In the genomic region with DNA sequence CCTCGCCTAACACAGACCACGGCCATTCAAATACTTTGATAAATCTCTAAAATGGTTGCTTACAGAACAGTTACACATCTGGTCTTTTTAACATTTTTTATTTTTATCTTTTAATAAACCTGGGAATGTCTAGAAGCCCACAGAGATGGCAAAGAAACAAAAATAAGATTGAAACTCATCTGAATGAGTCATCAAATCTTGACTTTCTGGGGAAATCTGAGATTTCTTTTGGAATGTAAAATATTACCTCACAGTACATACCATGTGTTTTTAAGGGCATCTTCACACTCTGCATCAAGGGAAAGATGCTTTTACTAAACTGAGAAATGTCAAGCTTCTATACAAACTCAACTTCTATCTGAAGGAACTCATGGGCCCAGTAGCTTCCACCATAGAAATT, we compare ENCODE assay signal across 34 mouse cellular contexts. TPM values are rescaled to one million over a fixed set of nuclear protein-coding genes. Genes with fewer than 3 reads are reported as not detected.
DNase-seq lines count a peak whose midpoint lies in the region; ATAC-seq lines count a peak whose summit lies in the region.
"Had no signal": no experiment of that assay in that cellular context is flagged by ENCODE, and none has a peak within 500 bp of the region (broad histone marks: within the 10 kb centered on the region; RNA-seq: fewer than 3 reads in every experiment).

No protein-coding gene starts in this region.

- no peak overlapping the region for H3K4me3 ChIP-seq in forebrain, embryonic 14.5 days (ENCODE audit: low read depth, low read length)
- H3K4me3 ChIP-seq: embryonic facial prominence, embryonic 12.5 days; embryonic facial prominence, embryonic 15.5 days; erythroblast, embryonic 14.5 days; forebrain, embryonic 12.5 days; heart, embryonic 12.5 days; heart, embryonic 15.5 days; hindbrain, embryonic 10.5 days had no signal

- no peaks in the 10 kb centered on the region for H3K27me3 ChIP-seq in forebrain, embryonic 14.5 days (replicated peaks; ENCODE audit: control insufficient read depth, insufficient read depth, low read length)
- H3K27me3 ChIP-seq: embryonic facial prominence, embryonic 12.5 days; embryonic facial prominence, embryonic 15.5 days; forebrain, embryonic 12.5 days; heart, embryonic 15.5 days had no signal

- ATAC-seq in forebrain, embryonic 14.5 days = no peak
- ATAC-seq: activated CD4-positive, CD25-positive, alpha-beta regulatory T cell, adult 4 months; CD4-positive, CD25-positive, alpha-beta regulatory T cell, adult 4 months; forebrain, embryonic 16.5 days; hindbrain, postnatal 0 days; inflammation-experienced regulatory T-cells, adult 6 months had no signal

- H3K9ac ChIP-seq in forebrain, embryonic 14.5 days (ENCODE audit: low read length) = no peak overlapping the region
- H3K9ac ChIP-seq: embryonic facial prominence, embryonic 12.5 days; embryonic facial prominence, embryonic 15.5 days; forebrain, embryonic 12.5 days; heart, embryonic 12.5 days; heart, embryonic 15.5 days; hindbrain, embryonic 14.5 days had no signal

- intact Hi-C loops in left cerebral cortex, postnatal 36 days (cut with DNase I) = no loop called here

- H3K36me3 ChIP-seq in forebrain, embryonic 14.5 days (ENCODE audit: control insufficient read depth, insufficient read depth, low read length) = no peaks in the 10 kb centered on the region
- H3K36me3 ChIP-seq: embryonic facial prominence, embryonic 12.5 days; embryonic facial prominence, embryonic 15.5 days; forebrain, embryonic 12.5 days; heart, embryonic 12.5 days; heart, embryonic 15.5 days; hindbrain, embryonic 10.5 days had no signal

- H3K4me1 ChIP-seq in forebrain, embryonic 14.5 days (ENCODE audit: control insufficient read depth, insufficient read depth, low read length) = no peaks in the 10 kb centered on the region
- H3K4me1 ChIP-seq: embryonic facial prominence, embryonic 12.5 days; embryonic facial prominence, embryonic 15.5 days; forebrain, embryonic 12.5 days; heart, embryonic 12.5 days; heart, embryonic 15.5 days; hindbrain, embryonic 10.5 days had no signal

- no peak overlapping the region for H3K27ac ChIP-seq in forebrain, embryonic 14.5 days (ENCODE audit: low read depth, low read length)
- H3K27ac ChIP-seq: embryonic facial prominence, embryonic 12.5 days; embryonic facial prominence, embryonic 15.5 days; forebrain, embryonic 12.5 days; heart, embryonic 15.5 days; hindbrain, embryonic 10.5 days; hindbrain, embryonic 14.5 days; hindbrain, postnatal 0 days had no signal

- H3K9me3 ChIP-seq in forebrain, embryonic 14.5 days (replicated peaks; ENCODE audit: control insufficient read depth, low read length) = no peaks in the 10 kb centered on the region
- H3K9me3 ChIP-seq: embryonic facial prominence, embryonic 12.5 days; embryonic facial prominence, embryonic 15.5 days; forebrain, embryonic 12.5 days; heart, embryonic 12.5 days; heart, embryonic 15.5 days; hindbrain, embryonic 10.5 days had no signal

- DNase-seq in 3134 (ENCODE audit: extremely low read depth, insufficient read length, low spot score) (peak; percentile 43), 3T3-L1 (ENCODE audit: low read depth, low spot score) (peak; percentile 87)
- DNase-seq in brain, adult 2 months (ENCODE audit: low read depth, low spot score) = peak; percentile 45
- no peak for DNase-seq in thymus, postnatal 10 days (ENCODE audit: low spot score in 2 of 2)
- DNase-seq in forebrain, embryonic 14.5 days (ENCODE audit: low spot score) = no peak
- DNase-seq in left cerebral cortex, postnatal 36 days (ENCODE audit: low spot score in 2 of 2) = no peak
- DNase-seq: adrenal gland, adult 8-10 months; adrenal gland, postnatal 25 days; B cell, adult 2 months; cerebellum, adult 11 months; cerebellum, adult 2 months; cerebellum, adult 9-11 months; cerebellum, postnatal 25 days; gastrocnemius, postnatal 25 days; heart, adult 18-20 months; heart, postnatal 10 days; heart, postnatal 36 days; kidney, adult 11 months had no signal

- no peak overlapping the region for H3K4me2 ChIP-seq in forebrain, embryonic 14.5 days (ENCODE audit: low read length)
- H3K4me2 ChIP-seq: embryonic facial prominence, embryonic 12.5 days; embryonic facial prominence, embryonic 15.5 days; forebrain, embryonic 12.5 days; heart, embryonic 12.5 days; heart, embryonic 15.5 days; hindbrain, embryonic 14.5 days had no signal

- 97% methylated on average over 2 of the region's 2 CpGs for WGBS in forebrain, embryonic 14.5 days

RNA-seq across cellular contexts. Expression of a gene that starts 19.1 kb away (rescaled TPM):
- polyA plus RNA-seq in forebrain, embryonic 14.5 days (2014; fragmentation: Nextera tagmentation; extraction: Ambion mirVana) = 0.74 and 1.1 TPM in 2 replicates
- 1 to 10 TPM in 1 of 2 experiments, under 1 TPM in 1; 0.97 to 1.4 TPM for total RNA-seq in left cerebral cortex, postnatal 36 days (2021)
- total RNA-seq: common myeloid progenitor, adult 5-6 weeks; gastrocnemius, adult 8-10 months; gastrocnemius, postnatal 25 days; heart, postnatal 36 days; MEL had no signal
- polyA plus RNA-seq: erythroblast, embryonic 14.5 days had no signal

Comparison
In these comparisons a context has a peak if more than half of its experiments do, and no peak if none do; other contexts are left out.
1. DNase-seq: peak in 3134 (single experiment), 3T3-L1 (single experiment) and brain, adult 2 months (single experiment); none in thymus, postnatal 10 days (0 of 2), forebrain, embryonic 14.5 days (single experiment) and left cerebral cortex, postnatal 36 days (0 of 2).